Mouse (Mus musculus) thymus, adult 2 months (tissue): ENCODE data around the gene Pced1b. TPM values are rescaled to one million over a fixed set of nuclear protein-coding genes. Genes with fewer than 3 reads are reported as not detected.
"Not testable (repeated sequence)": the region's sequence is repeated elsewhere in the genome, so short reads cannot be mapped to it uniquely, and the experiment has no call there.

Source experiments
- DNase-seq: peaks from one replicate; pipeline ENCODE4 v3.0.0; 2021
- H3K27ac ChIP-seq: fragments of 200-500 bp; 2 replicates; pipeline ENCODE4 v1.5.1; 2012; ENCODE audit warnings: low read length, control low read depth; ENCODE audit not compliant: control insufficient read depth, insufficient read depth
- H3K27me3 ChIP-seq: fragments of 200-500 bp; 2 replicates; pipeline ENCODE4 v1.6.1; 2012; ENCODE audit warnings: mild to moderate bottlenecking, low read length, moderate library complexity, mixed read lengths; ENCODE audit not compliant: control insufficient read depth, insufficient read depth
- H3K36me3 ChIP-seq: fragments of 200-500 bp; 2 replicates; pipeline ENCODE4 v1.6.1; 2012; ENCODE audit warnings: mild to moderate bottlenecking, low read length, moderate library complexity; ENCODE audit not compliant: control insufficient read depth, insufficient read depth
- H3K4me1 ChIP-seq: fragments of 200-500 bp; replicated peaks from 2 replicates; pipeline ENCODE4 v1.6.1; 2012; ENCODE audit warnings: low read length; ENCODE audit not compliant: control insufficient read depth, insufficient read depth
- H3K4me3 ChIP-seq: fragments of 200-500 bp; 2 replicates; pipeline ENCODE4 v1.5.1; 2012; ENCODE audit warnings: mild to moderate bottlenecking, low read length, control low read depth, moderate library complexity; ENCODE audit not compliant: control insufficient read depth, insufficient read depth
- CTCF ChIP-seq: fragments of 200-500 bp; IDR thresholded peaks from 2 replicates; pipeline ENCODE4 v1.5.1; 2012; ENCODE audit warnings: mild to moderate bottlenecking, control low read depth, low read length, moderate library complexity, borderline replicate concordance; ENCODE audit not compliant: control insufficient read depth, poor library complexity, insufficient read depth; ENCODE audit errors: extremely low read depth
- POLR2A ChIP-seq: fragments of 200-500 bp; IDR thresholded peaks from 2 replicates; pipeline ENCODE4 v1.6.1; 2012; ENCODE audit warnings: mild to moderate bottlenecking, low read length, control low read depth, moderate library complexity; ENCODE audit not compliant: control insufficient read depth, poor library complexity, insufficient read depth; ENCODE audit errors: extremely low read depth
- WGBS: fragments of 180-500 bp; shearing (Covaris S2); methylation state at CpG from one replicate; pipeline ENCODE4 v1.1.7; 2018; 5-methylcytosine and 5-hydroxymethylcytosine counted together
- polyA plus RNA-seq: library from polyadenylated mRNA; depleted of rRNA; stranded (reverse); fragments of >200 nt; gene quantifications from 2 replicates; pipeline ENCODE4 v1.2.3, GENCODE M21; 2012

The Pced1b gene
- polyA plus RNA-seq, 1 experiment = 26.7 TPM

GRCm38 (mm10) chr15:97368631-97369030, 121.7 kb downstream of the Pced1b start:
- no peak overlapping the region for H3K27ac ChIP-seq
- 86% methylated on average over 7 of the region's 7 CpGs for WGBS
- H3K4me1 ChIP-seq = peaks cover 15% of the 10 kb centered on the region
- H3K36me3 ChIP-seq = no peaks in the 10 kb centered on the region
- no peak overlapping the region for H3K4me3 ChIP-seq
- DNase-seq = no peak
- no peaks in the 10 kb centered on the region for H3K27me3 ChIP-seq
- TF ChIP-seq POLR2A (no peak), CTCF (no peak)

DNA sequence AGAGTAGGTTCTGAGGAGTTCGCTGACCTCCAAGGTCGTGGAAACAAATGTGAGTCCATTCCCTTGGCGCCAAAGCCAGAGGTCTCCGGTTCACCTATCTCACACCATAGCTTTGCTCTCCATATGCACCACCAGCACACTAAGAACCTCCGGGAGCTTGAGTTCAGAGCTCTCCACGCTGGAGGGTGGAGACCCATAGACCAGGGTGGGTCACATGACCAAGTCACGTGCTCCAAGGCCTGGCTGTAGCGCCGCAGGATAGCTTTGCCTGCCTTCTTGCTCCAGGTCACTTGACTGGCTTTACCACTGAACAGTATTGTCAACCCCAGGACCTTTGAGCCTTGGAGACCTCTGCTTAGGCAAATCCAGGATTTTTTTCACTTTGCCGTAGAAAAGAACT, 122.2 kb downstream of the Pced1b start:
- Histone ChIP-seq H3K36me3 (no peaks in the 10 kb centered on the region), H3K4me1 (peaks cover 17% of the 10 kb centered on the region), H3K27ac (no peak overlapping the region), H3K4me3 (no peak overlapping the region), H3K27me3 (no peaks in the 10 kb centered on the region)
- TF ChIP-seq CTCF (no peak), POLR2A (no peak)
- DNase-seq = no peak
- WGBS = 98% methylated on average over 10 of the region's 10 CpGs

GRCm38 (mm10) chr15:97370880-97371279, 124.0 kb downstream of the Pced1b start:
- TF ChIP-seq POLR2A (no peak), CTCF (no peak)
- H3K36me3 ChIP-seq = no peaks in the 10 kb centered on the region
- H3K27me3 ChIP-seq = no peaks in the 10 kb centered on the region

DNA sequence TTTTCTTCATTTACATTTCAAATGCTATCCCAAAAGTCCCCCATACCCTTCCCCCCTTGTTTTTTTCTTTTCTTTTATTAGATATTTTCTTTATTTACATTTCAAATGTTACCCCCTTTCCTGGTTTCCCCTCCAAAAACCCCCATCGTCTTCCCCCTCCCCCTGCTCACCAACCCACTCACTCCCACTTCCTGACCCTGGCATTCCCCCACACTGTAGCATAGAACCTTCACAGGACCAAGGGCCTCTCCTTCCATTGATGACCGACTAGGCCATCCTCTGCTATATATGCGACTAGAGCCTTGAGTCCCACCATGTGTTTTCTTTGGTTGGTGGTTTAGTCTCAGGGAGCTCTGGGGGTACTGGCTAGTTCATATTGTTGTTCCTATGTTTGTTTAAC, 125.1 kb downstream of the Pced1b start:
- WGBS = 71% methylated on average over 3 of the region's 3 CpGs
- Histone ChIP-seq H3K4me1 (peaks cover 17% of the 10 kb centered on the region), H3K27ac (peak overlapping the region; percentile 38)
- not testable (repeated sequence) for H3K27me3 ChIP-seq, H3K4me3 ChIP-seq, DNase-seq, H3K36me3 ChIP-seq

More at GRCm38 (mm10) chr15:97370880-97371279, 124.0 kb downstream of the Pced1b start:
- Histone ChIP-seq H3K27ac (no peak overlapping the region), H3K4me3 (no peak overlapping the region), H3K4me1 (peaks cover 17% of the 10 kb centered on the region)
- DNase-seq = no peak
- WGBS = 95% methylated on average over 7 of the region's 7 CpGs

- peak overlapping the region; percentile 98 for H3K27ac ChIP-seq
- peak; percentile 14 for DNase-seq
Measured at GRCm38 (mm10) chr15:97372611-97373131, 125.8 kb downstream of the Pced1b start.

DNA sequence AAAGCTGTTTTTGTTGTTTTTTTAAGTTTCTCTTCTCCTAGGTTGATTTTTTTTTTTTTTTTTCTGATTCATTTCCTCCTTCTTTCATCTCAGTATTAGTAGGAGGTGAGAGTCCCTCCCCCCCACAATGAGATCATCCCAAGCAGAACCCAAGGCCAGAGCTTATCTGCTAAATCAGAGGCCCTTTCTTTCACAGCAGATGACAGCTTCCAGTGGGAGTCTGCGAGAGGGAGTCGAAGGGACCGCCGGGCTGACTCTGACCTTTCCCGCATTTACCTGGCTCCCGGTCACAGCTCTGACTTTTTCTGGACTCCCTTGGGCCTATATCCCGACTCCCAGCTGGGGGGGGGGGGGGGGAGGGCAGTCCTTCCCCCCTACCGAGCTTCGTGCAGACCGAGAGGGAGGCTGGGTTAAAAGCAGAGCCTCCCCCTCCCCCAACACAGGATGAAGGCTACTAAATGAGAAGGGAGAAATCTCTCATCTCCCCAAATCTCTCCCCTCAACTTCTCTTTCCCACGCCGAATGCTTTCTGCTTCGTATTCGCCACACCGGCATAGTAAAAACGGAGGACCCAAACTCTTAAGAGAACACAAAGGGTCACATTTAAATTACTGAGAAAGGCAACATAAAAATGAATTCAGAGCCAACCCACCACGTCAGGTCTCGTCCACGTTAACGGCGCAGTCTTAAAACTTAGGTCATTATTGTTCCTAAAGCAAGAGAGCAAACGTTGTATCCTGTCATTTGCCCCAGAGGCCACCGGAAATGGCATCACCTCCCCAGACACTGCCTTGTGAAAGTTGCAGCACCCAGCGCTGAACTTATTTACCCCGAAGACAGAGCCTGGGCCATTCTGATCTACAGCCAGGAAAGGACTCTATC, 126.5 kb downstream of the Pced1b start:
- Histone ChIP-seq H3K4me1 (peaks cover 17% of the 10 kb centered on the region), H3K4me3 (peak overlapping the region; percentile 38), H3K36me3 (no peaks in the 10 kb centered on the region), H3K27ac (peak overlapping the region; percentile 98), H3K27me3 (no peaks in the 10 kb centered on the region)
- peak; percentile 14; the same call in 1 of the 2 replicates for TF ChIP-seq POLR2A
- TF ChIP-seq CTCF = no peak
- WGBS = 42% methylated on average over 25 of the region's 25 CpGs
- DNase-seq = peak; percentile 45

More at GRCm38 (mm10) chr15:97372611-97373131, 125.8 kb downstream of the Pced1b start:
- no peak for TF ChIP-seq POLR2A
- TF ChIP-seq CTCF = no peak
- Histone ChIP-seq H3K27me3 (no peaks in the 10 kb centered on the region), H3K36me3 (no peaks in the 10 kb centered on the region), H3K4me1 (peaks cover 17% of the 10 kb centered on the region), H3K4me3 (no peak overlapping the region)
- 29% methylated on average over 6 of the region's 6 CpGs for WGBS

DNA sequence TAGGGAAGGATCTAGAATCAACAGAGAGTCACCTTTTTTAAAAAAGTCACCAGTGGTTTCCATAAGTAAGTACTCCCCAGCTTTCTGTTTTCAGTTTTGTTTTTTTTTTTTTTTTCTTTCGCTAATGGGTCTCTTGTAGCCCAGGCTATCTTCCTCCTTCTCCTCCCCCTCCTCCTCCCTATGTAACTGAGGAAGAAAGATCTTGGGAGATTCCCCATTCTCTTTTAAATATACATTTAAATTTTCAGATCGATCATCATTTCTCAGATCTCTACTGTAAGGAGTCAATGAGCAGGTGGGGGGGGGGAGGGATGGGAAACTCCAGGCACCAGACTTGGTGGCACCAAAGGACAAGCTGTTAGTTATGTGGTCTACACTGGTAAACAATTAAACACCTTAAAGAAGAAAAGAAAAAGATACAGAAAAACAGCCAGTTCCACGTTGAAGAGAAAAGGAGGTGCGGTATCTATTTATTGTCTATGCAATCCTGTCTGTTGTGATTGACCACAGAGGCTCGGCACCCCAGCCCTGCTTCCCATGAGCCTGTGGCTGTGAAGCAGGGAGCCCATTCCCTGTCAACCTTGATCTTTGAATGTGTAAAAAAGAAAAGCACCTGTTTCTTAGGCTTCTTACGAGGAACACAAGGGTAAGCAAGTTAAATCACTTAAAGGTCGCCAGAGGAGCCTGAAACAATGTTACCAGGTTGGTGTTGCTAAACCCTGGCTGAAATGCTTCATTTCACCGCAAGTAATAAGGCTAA, 127.4 kb downstream of the Pced1b start:
- Histone ChIP-seq H3K27me3 (no peaks in the 10 kb centered on the region), H3K4me3 (0 out of 2 replicates have a peak overlapping the region, but pooled peaks have one; percentile 6), H3K36me3 (no peaks in the 10 kb centered on the region), H3K27ac (peak overlapping the region; percentile 86), H3K4me1 (peaks cover 17% of the 10 kb centered on the region)
- no peak for TF ChIP-seq CTCF
- no peak for TF ChIP-seq POLR2A
- WGBS = 79% methylated on average over 8 of the region's 8 CpGs
- no peak for DNase-seq
